Mouse (Mus musculus): ENCODE measurements around the gene Ntn1.

Ntn1 gene

GRCm38 (mm10) chr11:68405576-68405975 lies 5.0 kb upstream of the Ntn1 start:
- no peak for DNase-seq (ENCODE audit: low read depth)

GRCm38 (mm10) chr11:68404185-68404584 lies 3.6 kb upstream of the Ntn1 start:
- no peak for DNase-seq (ENCODE audit: low read depth)

- no peak for DNase-seq (ENCODE audit: low read depth)
Observed at GRCm38 (mm10) chr11:68401428-68401827, 805 bp upstream of the Ntn1 start.

GRCm38 (mm10) chr11:68400021-68400671 lies 477 bp downstream of the Ntn1 start:
- no peak for DNase-seq (ENCODE audit: low read depth)

GRCm38 (mm10) chr11:68399548-68400020 lies 1.0 kb downstream of the Ntn1 start:
- no peak for DNase-seq (ENCODE audit: low read depth)

GRCm38 (mm10) chr11:68398891-68399547 lies 1.6 kb downstream of the Ntn1 start:
- DNase-seq (ENCODE audit: low read depth) = no peak

- DNase-seq (ENCODE audit: low read depth) = no peak
Observed at GRCm38 (mm10) chr11:68395546-68395945, 5.1 kb downstream of the Ntn1 start.

- DNase-seq (ENCODE audit: low read depth) = no peak
Observed at GRCm38 (mm10) chr11:68394749-68395148, 5.9 kb downstream of the Ntn1 start.

GRCm38 (mm10) chr11:68393897-68394490 lies 6.6 kb downstream of the Ntn1 start:
- no peak for DNase-seq (ENCODE audit: low read depth)

- DNase-seq (ENCODE audit: low read depth) = no peak
Observed at GRCm38 (mm10) chr11:68390381-68391287, 10.0 kb downstream of the Ntn1 start.

GRCm38 (mm10) chr11:68389621-68390020 lies 11.0 kb downstream of the Ntn1 start:
- DNase-seq (ENCODE audit: low read depth) = no peak

- no peak for DNase-seq (ENCODE audit: low read depth)
Observed at GRCm38 (mm10) chr11:68388655-68389015, 12.0 kb downstream of the Ntn1 start.

GRCm38 (mm10) chr11:68387971-68388654 lies 12.5 kb downstream of the Ntn1 start:
- DNase-seq (ENCODE audit: low read depth) = no peak

GRCm38 (mm10) chr11:68387441-68387760 lies 13.2 kb downstream of the Ntn1 start:
- no peak for DNase-seq (ENCODE audit: low read depth)

GRCm38 (mm10) chr11:68386589-68387440 lies 13.8 kb downstream of the Ntn1 start:
- no peak for DNase-seq (ENCODE audit: low read depth)

GRCm38 (mm10) chr11:68385921-68386588 lies 14.6 kb downstream of the Ntn1 start:
- DNase-seq (ENCODE audit: low read depth) = no peak

- DNase-seq (ENCODE audit: low read depth) = no peak
Observed at GRCm38 (mm10) chr11:68385021-68385821, 15.4 kb downstream of the Ntn1 start.

GRCm38 (mm10) chr11:68384592-68385020 lies 16.0 kb downstream of the Ntn1 start:
- DNase-seq (ENCODE audit: low read depth) = no peak

GRCm38 (mm10) chr11:68384131-68384530 lies 16.5 kb downstream of the Ntn1 start:
- DNase-seq (ENCODE audit: low read depth) = no peak

Data from c-Kit-positive CD71-positive TER-119-negative erythroid progenitor cells, embryonic 14.5 days (primary cell).